Mouse (Mus musculus): Measurements from ENCODE around the gene Hyal3.

Hyal3 gene

GRCm38 (mm10) chr9:107580501-107581317 is at the start of gene Hyal3:
Gene Hyal3, plus strand, starts transcription at chr9:107580818.
- peak; percentile 90 for DNase-seq

- DNase-seq: peak; percentile 90
Measured at GRCm38 (mm10) chr9:107533791-107534407, 46.7 kb upstream of the Hyal3 start, which contains the start of gene Tmem115. Gene Tmem115, plus strand, starts transcription at chr9:107533945.

GRCm38 (mm10) chr9:107534408-107535202 is 46.0 kb upstream of the Hyal3 start:
- no peak for DNase-seq

- DNase-seq: no peak
Measured at GRCm38 (mm10) chr9:107538231-107538630, 42.4 kb upstream of the Hyal3 start.

GRCm38 (mm10) chr9:107538711-107539110 is 41.9 kb upstream of the Hyal3 start:
- DNase-seq: no peak

- DNase-seq: no peak
Measured at GRCm38 (mm10) chr9:107539940-107540339, 40.7 kb upstream of the Hyal3 start.

- no peak for DNase-seq
Measured at GRCm38 (mm10) chr9:107540420-107540819, 40.2 kb upstream of the Hyal3 start.

- DNase-seq: no peak
Measured at GRCm38 (mm10) chr9:107541005-107541404, 39.6 kb upstream of the Hyal3 start.

GRCm38 (mm10) chr9:107541474-107542351 is 38.9 kb upstream of the Hyal3 start, which contains the start of the genes Cyb561d2 and Nprl2:
Gene Cyb561d2, minus strand, starts transcription at chr9:107542193.
Gene Nprl2, plus strand, starts transcription at chr9:107542226.
- peak; percentile 98 for DNase-seq

- DNase-seq: no peak
Measured at GRCm38 (mm10) chr9:107542352-107542686, 38.3 kb upstream of the Hyal3 start.

- DNase-seq: no peak
Measured at GRCm38 (mm10) chr9:107542721-107543120, 37.9 kb upstream of the Hyal3 start.

- DNase-seq: no peak
Measured at GRCm38 (mm10) chr9:107543299-107543698, 37.3 kb upstream of the Hyal3 start.

GRCm38 (mm10) chr9:107544196-107544700 is 36.4 kb upstream of the Hyal3 start:
- no peak for DNase-seq

GRCm38 (mm10) chr9:107544729-107545128 is 35.9 kb upstream of the Hyal3 start:
- no peak for DNase-seq

- no peak for DNase-seq
Measured at GRCm38 (mm10) chr9:107545199-107545598, 35.4 kb upstream of the Hyal3 start.

GRCm38 (mm10) chr9:107545602-107546001 is 35.0 kb upstream of the Hyal3 start:
- DNase-seq: peak; percentile 81

- peak; percentile 94 for DNase-seq
Measured at GRCm38 (mm10) chr9:107547026-107547425, 33.6 kb upstream of the Hyal3 start, which contains the start of gene Zmynd10. Gene Zmynd10, plus strand, starts transcription at chr9:107547298.

- no peak for DNase-seq
Measured at GRCm38 (mm10) chr9:107547957-107548356, 32.7 kb upstream of the Hyal3 start.

GRCm38 (mm10) chr9:107548820-107549219 is 31.8 kb upstream of the Hyal3 start:
- DNase-seq: no peak

- DNase-seq: no peak
Measured at GRCm38 (mm10) chr9:107549297-107550074, 31.1 kb upstream of the Hyal3 start.

GRCm38 (mm10) chr9:107550491-107551116 is 30.0 kb upstream of the Hyal3 start:
- DNase-seq: peak; percentile 79
